Mouse (Mus musculus): ENCODE results near the gene Dhh. TPM values are rescaled to one million over a fixed set of nuclear protein-coding genes. Genes with fewer than 3 reads are reported as not detected.

Gene Dhh
- polyA plus RNA-seq, 1 experiment from 2014 or later: 2.9 TPM

DNA sequence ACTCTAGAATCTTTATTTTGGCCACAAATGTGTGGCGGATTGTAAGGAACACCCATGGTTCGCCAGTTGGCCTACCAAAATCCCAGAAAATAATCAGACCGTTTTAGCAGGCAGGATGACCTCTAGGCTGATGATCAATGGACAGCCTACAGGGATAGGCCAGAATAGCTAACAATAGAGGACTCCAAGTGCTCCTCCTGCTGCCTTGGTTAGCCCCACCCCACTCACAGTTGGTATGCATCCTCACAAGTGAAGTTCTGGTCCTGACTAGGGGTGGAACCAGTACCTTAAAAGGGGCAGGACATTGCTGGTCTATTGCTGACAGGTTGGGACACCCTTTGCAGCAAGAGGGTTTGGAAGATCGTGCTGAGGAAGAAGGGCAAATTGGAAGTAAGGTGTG lies 5.3 kb downstream of the Dhh start:
- peaks cover 31% of the 10 kb centered on the region for H3K27me3 ChIP-seq (ENCODE audit: insufficient read depth, low read length)
- WGBS: 68% methylated on average over 4 of the region's 4 CpGs
- no peak overlapping the region for H3K27ac ChIP-seq
- H3K36me3 ChIP-seq (ENCODE audit: insufficient read depth, low read length): no peaks in the 10 kb centered on the region
- H3K4me2 ChIP-seq (ENCODE audit: low read length): no peak overlapping the region
- no peak overlapping the region for H3K4me3 ChIP-seq (replicated peaks; ENCODE audit: low read depth, low read length)
- DNase-seq (ENCODE audit: low spot score): no peak
- no peaks in the 10 kb centered on the region for H3K9me3 ChIP-seq (replicated peaks; ENCODE audit: low read length)
- H3K9ac ChIP-seq (ENCODE audit: low read depth, low read length): no peak overlapping the region
- ATAC-seq (replicated peaks; ENCODE audit: low FRiP score, low read depth): no peak
- H3K4me1 ChIP-seq (replicated peaks; ENCODE audit: insufficient read depth, low read length): peaks cover 26% of the 10 kb centered on the region
- no peak for TF ChIP-seq CTCF (IDR thresholded peaks at IDR 0.05; ENCODE audit: low read depth)

DNA sequence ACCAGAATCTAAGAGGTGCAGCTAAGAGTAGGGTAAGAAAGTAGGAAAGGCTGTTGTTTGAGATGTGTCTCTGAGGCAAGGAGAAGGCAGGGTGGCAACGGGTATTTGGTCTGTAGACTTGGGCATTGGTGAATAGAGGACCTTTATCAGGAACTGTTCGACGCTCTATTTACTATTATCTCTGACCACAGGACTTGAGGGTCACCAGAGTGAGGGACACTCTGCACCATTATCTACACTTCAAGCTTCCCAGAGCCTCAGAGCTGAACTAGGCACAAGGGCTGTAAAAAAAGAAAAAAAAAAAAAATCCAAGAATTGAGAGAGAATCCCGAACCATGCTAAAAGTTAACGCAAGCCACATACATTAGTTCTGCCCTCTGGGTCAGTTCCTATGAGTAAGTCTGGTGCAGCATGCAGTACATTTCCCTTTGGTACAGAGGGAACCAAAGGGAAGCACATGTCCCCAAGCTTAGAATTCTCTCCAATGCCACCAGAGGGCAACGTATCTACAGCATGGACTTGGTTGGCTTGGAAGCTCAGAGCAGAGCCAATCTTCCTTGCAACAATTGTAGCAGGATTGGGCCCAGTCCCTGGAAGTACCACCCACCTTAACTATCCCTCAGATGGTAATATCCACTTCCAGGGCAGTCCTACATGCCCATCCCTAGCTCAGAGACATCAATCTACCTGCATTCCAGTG lies 6.3 kb downstream of the Dhh start:
- TF ChIP-seq CTCF (IDR thresholded peaks at IDR 0.05; ENCODE audit: low read depth): peak; percentile 97
- Histone ChIP-seq H3K27ac (no peak overlapping the region), H3K9ac (ENCODE audit: low read depth, low read length) (no peak overlapping the region), H3K4me3 (replicated peaks; ENCODE audit: low read depth, low read length) (no peak overlapping the region), H3K4me1 (replicated peaks; ENCODE audit: insufficient read depth, low read length) (peaks cover 23% of the 10 kb centered on the region), H3K27me3 (ENCODE audit: insufficient read depth, low read length) (peaks cover 25% of the 10 kb centered on the region), H3K4me2 (ENCODE audit: low read length) (no peak overlapping the region), H3K36me3 (ENCODE audit: insufficient read depth, low read length) (no peaks in the 10 kb centered on the region), H3K9me3 (replicated peaks; ENCODE audit: low read length) (no peaks in the 10 kb centered on the region)
- 35% methylated on average over 6 of the region's 6 CpGs for WGBS
- DNase-seq (ENCODE audit: low spot score) (peak; percentile 96), ATAC-seq (replicated peaks; ENCODE audit: low FRiP score, low read depth) (peak; percentile 70)

DNA sequence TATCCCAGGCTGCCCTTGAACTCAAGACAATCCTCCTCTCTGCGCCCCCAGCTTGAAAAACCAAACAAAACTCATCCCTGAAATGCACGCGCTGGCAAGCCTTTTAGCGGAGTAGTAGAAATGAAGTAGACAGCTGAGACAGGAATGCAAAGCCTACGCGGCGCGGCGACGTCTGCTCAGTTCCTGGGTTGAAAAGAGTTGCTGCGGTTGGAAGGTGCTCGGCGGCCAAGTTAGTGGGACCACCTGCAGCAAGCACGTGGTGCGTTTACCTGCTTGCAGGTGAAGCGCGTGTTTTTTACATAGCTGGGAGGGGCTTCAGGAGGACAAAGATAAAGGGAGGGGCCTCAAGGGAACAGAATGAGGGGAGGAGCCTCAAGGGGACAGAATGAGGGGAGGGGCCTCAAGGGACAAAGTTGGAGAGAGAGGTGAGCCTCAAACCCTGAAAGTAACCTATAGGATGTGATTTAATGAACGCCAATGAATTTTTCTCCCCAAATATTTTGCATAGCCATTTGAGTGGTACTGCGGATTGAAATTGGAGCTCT lies 7.1 kb downstream of the Dhh start:
- H3K36me3 ChIP-seq (ENCODE audit: insufficient read depth, low read length): no peaks in the 10 kb centered on the region
- no peak for ATAC-seq (replicated peaks; ENCODE audit: low FRiP score, low read depth)
- H3K27me3 ChIP-seq (ENCODE audit: insufficient read depth, low read length): peaks cover 18% of the 10 kb centered on the region
- no peaks in the 10 kb centered on the region for H3K9me3 ChIP-seq (replicated peaks; ENCODE audit: low read length)
- WGBS: 15% methylated on average over 19 of the region's 19 CpGs
- H3K4me3 ChIP-seq (replicated peaks; ENCODE audit: low read depth, low read length): no peak overlapping the region
- H3K9ac ChIP-seq (ENCODE audit: low read depth, low read length): no peak overlapping the region
- H3K4me2 ChIP-seq (ENCODE audit: low read length): peak overlapping the region; percentile 43
- H3K4me1 ChIP-seq (replicated peaks; ENCODE audit: insufficient read depth, low read length): peaks cover 21% of the 10 kb centered on the region
- TF ChIP-seq CTCF (IDR thresholded peaks at IDR 0.05; ENCODE audit: low read depth): no peak
- no peak for DNase-seq (ENCODE audit: low spot score)
- no peak overlapping the region for H3K27ac ChIP-seq

DNA sequence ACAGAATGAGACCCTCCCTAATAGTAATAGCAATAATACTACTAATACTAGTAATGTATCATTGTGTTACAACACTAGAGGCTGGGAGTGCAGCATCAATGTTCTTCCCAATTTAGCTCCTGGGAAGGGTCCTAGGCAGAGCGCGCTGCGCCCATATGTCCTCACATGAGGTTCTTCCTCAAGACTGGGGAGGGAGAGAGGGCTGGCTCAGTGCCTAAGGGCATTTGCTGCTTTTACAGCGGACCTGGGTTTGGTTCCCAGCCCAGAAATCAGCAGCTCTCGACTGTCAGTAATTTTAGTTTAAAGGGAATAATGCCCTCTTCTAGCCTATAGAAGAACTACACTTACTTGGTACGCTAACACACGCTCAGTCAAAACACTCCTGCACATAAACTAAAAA lies 10.8 kb downstream of the Dhh start:
- 81% methylated on average over 7 of the region's 7 CpGs for WGBS
- Histone ChIP-seq H3K36me3 (ENCODE audit: insufficient read depth, low read length) (no peaks in the 10 kb centered on the region), H3K9me3 (replicated peaks; ENCODE audit: low read length) (no peaks in the 10 kb centered on the region), H3K9ac (ENCODE audit: low read depth, low read length) (no peak overlapping the region), H3K4me3 (replicated peaks; ENCODE audit: low read depth, low read length) (no peak overlapping the region), H3K27me3 (ENCODE audit: insufficient read depth, low read length) (no peaks in the 10 kb centered on the region), H3K4me1 (replicated peaks; ENCODE audit: insufficient read depth, low read length) (no peaks in the 10 kb centered on the region), H3K27ac (no peak overlapping the region), H3K4me2 (ENCODE audit: low read length) (no peak overlapping the region)
- ATAC-seq (replicated peaks; ENCODE audit: low FRiP score, low read depth) (no peak), DNase-seq (ENCODE audit: low spot score) (no peak)
- no peak for TF ChIP-seq CTCF (IDR thresholded peaks at IDR 0.05; ENCODE audit: low read depth)

DNA sequence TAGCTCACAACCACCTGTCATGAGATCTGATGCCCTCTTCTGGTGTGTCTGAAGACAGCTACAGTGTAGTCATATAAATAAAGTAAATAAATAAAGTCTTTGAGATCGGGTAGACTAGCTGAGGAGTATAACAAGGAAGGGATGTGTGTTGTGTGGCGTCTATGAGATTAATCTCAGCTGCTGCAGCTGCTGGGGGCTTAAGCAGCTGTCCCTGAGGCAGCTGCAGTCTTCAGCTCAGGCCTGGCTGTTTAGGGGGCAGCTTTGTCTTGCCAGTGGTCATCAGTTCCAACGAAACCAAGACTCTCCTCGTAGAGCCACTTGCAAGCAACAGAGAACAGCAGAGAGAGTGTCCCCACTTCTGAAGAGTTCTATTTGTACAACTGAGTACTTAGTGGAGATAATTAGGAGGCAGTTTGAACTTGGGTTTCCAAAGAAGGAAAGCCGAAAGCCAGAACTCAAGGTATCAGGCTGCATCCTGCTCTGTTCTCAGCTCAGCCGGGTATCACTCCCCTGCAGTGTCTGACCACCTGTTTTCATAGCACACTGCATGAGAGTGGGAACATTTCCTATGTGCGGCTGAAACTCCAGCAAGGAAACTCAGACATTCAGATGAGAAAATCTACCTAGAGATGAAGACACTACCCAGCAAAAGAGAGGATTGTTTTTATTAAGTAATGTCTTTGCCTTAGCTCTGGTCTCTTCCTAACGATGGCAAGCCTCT lies 11.5 kb downstream of the Dhh start:
- H3K9me3 ChIP-seq (replicated peaks; ENCODE audit: low read length): no peaks in the 10 kb centered on the region
- ATAC-seq (replicated peaks; ENCODE audit: low FRiP score, low read depth) (no peak), DNase-seq (ENCODE audit: low spot score) (no peak)
- H3K4me2 ChIP-seq (ENCODE audit: low read length): no peak overlapping the region
- H3K27ac ChIP-seq: no peak overlapping the region
- H3K9ac ChIP-seq (ENCODE audit: low read depth, low read length): no peak overlapping the region
- TF ChIP-seq CTCF (IDR thresholded peaks at IDR 0.05; ENCODE audit: low read depth): no peak
- H3K4me1 ChIP-seq (replicated peaks; ENCODE audit: insufficient read depth, low read length): no peaks in the 10 kb centered on the region
- H3K4me3 ChIP-seq (replicated peaks; ENCODE audit: low read depth, low read length): no peak overlapping the region
- WGBS: 58% methylated on average over 8 of the region's 8 CpGs
- no peaks in the 10 kb centered on the region for H3K36me3 ChIP-seq (ENCODE audit: insufficient read depth, low read length)
- H3K27me3 ChIP-seq (ENCODE audit: insufficient read depth, low read length): no peaks in the 10 kb centered on the region

DNA sequence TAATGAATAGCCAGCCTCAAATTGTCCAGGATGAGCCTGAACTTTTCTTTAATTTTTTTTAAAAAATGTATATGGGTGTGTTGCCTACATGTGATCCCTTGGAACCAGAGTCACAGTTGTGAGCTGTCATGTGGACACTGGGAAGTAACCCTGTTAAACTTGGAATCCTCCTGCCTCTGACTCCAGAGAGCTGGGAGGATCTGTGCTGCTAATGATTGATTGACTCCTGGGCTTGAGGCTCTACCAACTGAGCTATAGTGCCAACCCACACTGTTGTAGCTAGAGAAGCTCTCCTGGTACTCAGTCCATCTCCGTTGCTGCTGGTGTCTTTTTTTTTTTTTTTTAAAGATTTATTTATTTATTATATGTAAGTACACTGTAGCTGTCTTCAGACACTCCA lies 14.2 kb downstream of the Dhh start:
- H3K27me3 ChIP-seq (ENCODE audit: insufficient read depth, low read length): no peaks in the 10 kb centered on the region
- no peak for ATAC-seq (replicated peaks; ENCODE audit: low FRiP score, low read depth)

More for the DNA sequence above, 14.2 kb downstream of the Dhh start:
- Histone ChIP-seq H3K9ac (ENCODE audit: low read depth, low read length) (no peak overlapping the region), H3K4me2 (ENCODE audit: low read length) (no peak overlapping the region), H3K4me3 (replicated peaks; ENCODE audit: low read depth, low read length) (no peak overlapping the region), H3K4me1 (replicated peaks; ENCODE audit: insufficient read depth, low read length) (no peaks in the 10 kb centered on the region), H3K9me3 (replicated peaks; ENCODE audit: low read length) (no peaks in the 10 kb centered on the region), H3K27ac (no peak overlapping the region), H3K36me3 (ENCODE audit: insufficient read depth, low read length) (no peaks in the 10 kb centered on the region)
- no peak for TF ChIP-seq CTCF (IDR thresholded peaks at IDR 0.05; ENCODE audit: low read depth)
- no peak for DNase-seq (ENCODE audit: low spot score)
- WGBS: 54% methylated on average over 1 of the region's 1 CpGs

Measured in kidney, postnatal 0 days (tissue).